Mouse (Mus musculus) retina, embryonic 14.5 days (tissue): Measurements from ENCODE around the gene Dhcr7.
A peak's percentile ranks its signal among the peaks of the same experiment; 100 is the strongest.

Source experiments
- DNase-seq: peaks from one replicate; pipeline ENCODE4 v3.0.0-alpha.2; 2015; ENCODE audit warnings: low spot score

The Dhcr7 gene

DNA sequence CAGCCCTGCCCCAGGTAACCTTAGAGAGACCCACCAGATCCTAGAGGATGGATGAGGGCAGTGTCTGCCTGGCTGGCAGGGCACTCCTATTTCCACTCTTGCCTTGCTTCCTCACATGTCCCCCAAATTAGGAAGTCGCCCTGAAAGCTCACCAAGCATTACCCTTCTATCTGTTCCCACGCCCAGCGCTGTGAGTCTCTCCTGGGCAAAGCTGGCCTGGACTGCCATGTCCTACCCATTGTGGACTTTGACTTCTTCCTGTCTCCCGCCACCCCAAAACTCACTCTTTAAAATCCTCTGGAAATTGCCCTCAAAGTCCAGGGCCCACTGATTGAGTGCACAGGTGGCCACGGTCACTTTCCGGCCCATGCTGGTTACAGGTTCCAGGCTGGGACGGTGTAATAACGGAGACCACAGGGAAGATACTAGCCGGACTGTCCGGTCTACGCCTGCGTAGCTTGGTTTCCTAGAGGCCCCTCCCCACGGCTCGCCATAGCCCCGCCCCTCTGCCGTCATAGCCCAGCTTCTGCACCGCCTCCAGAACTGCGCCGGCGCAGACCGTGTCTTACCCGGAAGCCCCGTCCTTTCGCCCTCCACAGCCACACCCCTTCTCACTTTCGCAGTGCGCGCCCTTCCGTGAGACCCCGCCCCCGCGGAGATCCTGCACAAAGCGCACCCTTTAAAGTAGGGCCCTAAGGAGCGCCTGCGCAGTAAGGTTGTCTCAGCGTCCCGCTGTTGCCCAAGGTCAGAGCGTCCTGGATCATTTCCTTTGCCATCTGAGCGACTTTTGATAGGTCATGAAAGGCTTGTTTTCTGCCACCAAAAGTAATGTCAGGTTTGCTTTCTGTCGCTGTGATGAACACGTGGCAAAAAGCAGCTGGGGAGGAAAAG is at the start of gene Dhcr7, which contains the start of gene Nadsyn1:
TSS of gene Dhcr7 (plus strand) at position 771 of the 891 bp plus-strand sequence.
TSS of gene Nadsyn1 (minus strand) at position 475 of the 891 bp plus-strand sequence.
- peak; percentile 99 for DNase-seq

DNA sequence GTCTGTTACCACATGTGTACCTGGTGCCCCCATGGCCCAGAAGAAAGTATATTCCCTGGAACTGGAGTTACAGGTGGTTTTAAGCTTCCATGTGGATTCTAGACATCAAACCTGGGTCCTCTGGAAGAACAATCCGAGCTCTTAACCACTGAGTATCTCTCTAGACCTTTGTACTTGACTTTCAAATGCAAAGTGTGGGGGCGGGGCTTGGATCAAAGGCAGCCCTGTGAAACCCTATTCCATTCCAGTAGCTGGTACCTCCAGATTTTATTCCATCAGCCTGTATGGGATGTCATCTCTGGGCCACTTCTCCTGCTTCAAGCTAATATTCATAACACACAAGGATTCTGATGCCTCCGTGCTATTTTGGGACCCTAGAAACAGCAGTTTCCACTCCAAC is 46.8 kb upstream of the Dhcr7 start:
- DNase-seq = no peak

DNA sequence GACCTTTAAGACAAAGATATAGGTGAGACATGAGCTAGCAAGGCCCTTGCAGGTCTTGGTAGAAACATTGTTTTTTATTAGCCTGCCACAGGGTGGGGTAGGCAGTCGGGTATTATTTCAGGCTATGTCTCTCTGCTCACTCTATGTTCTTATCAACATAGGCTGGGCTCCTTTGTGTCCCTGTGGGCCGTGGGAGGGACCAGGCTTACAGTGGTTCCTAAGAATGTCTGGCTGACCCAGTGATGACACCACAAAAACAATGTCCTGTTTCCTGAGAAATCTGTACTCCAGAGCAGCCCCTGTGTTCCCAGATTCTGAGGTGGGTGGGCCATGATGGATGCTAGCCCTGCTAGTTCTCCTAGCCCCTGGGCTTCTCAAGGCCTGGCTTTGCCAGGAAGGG is 45.6 kb upstream of the Dhcr7 start:
- no peak for DNase-seq

DNA sequence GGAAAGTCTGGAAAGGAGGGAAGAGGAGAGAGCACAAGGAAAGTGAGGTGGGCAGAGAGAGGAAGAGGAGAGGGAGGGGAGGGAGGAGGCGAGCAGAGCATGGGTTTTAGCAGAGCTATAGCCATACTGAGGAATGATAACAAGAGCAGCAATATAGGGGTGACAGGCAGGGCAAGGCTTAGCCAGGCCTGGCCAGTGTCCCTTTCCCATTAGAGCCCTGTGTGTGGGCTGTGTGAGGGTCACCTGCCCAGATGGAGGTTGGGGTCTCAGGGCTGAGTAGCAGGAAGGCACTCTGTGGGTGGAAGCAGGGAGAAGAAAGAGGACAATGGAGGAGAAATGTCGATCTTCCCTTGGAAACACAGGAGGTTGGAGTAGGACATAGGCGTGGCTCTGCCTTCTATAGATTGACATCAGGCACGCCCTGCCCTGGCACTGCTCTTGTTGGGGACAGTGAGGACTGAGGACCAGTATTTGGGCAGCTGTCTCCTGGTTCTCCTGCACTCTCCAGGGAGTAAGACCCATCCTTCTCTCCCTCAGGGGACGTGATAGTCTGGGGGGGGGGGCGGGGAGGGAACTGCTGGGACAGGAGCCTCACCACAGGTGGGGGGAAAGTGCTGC is 39.5 kb upstream of the Dhcr7 start:
- DNase-seq = no peak

DNA sequence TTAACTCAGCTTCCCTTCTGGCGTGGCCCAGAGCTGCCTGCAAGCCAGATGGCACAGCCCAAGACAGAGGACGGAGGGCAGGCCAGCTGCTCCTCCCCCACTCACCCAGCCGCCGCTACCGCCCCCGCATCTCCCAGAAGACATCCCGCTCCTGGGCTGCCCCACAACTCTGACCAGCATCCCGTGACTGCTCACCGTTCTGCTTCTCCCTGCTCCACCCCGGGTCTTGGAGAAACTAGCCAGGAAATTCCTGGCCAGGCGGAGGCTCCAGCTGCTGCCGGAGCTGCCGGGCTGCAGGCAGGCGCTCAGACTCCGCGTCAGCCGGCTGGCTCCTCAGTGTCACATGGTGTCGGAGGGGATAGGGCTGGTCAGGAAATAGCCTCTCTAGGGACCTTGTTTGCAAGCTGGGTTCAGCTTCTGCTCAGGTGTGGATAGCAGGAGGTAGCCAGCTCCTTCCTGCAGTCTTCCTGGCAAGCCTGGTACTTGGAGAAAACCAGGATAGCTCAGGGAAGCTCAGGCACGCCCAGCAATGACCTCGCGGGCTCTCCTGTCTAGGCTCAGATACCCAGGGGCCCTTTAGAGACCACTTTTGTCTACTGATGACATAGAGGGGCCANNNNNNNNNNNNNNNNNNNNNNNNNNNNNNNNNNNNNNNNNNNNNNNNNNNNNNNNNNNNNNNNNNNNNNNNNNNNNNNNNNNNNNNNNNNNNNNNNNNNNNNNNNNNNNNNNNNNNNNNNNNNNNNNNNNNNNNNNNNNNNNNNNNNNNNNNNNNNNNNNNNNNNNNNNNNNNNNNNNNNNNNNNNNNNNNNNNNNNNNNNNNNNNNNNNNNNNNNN is 38.7 kb upstream of the Dhcr7 start, which contains the start of gene Mrgpre:
TSS of gene Mrgpre (minus strand) at position 505 of the 834 bp plus-strand sequence.
- DNase-seq = peak; percentile 83

DNA sequence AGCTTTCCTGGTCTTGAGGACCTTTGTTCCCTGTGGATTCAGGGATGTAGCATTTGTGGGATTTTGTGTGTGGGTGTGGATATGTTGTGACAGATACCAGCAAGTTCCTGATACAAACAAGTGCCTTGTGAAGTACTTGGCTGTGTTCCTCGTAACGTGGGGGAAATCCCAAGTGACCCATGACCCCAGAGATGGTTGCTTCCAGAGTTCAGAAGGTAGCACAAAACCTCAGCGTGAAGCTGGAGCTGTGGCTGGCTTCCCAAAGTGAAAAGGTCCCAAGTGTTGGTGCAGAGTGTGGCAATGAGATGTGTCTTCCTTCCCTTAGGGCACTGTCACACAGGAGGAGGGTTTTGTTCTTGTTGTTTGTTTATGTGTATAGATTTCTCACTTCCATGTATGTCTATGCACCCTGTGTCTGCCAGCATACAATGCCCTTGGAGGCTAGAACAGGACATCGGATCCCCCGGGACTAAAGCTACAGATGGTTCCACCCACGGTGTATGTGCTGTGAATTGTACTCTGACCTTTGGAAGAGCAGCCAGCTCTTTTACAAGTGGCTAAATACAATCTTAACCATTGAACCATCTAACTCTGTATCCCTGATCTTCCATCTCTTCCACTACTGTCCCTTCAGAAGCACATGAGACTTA is 30.5 kb upstream of the Dhcr7 start:
- no peak for DNase-seq

DNA sequence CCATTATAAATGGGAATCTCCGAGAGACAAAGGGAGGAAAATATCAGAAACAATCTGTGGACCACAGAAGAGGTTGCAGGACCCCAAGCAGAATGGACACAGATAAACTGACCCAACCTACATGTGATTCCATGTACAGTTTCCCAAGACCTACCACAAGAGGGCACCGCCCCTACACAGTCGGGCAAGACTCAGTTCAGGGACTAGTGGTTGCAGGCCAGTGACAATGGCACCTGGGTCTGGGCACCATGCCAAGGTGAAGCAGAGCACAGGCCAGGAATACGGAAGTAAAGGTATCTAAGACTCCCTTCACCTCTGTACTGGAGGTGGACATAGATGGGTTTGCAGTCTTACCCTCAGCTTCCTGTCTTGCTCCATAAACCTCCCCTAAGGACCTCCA is 29.8 kb upstream of the Dhcr7 start:
- DNase-seq = peak; percentile 53

DNA sequence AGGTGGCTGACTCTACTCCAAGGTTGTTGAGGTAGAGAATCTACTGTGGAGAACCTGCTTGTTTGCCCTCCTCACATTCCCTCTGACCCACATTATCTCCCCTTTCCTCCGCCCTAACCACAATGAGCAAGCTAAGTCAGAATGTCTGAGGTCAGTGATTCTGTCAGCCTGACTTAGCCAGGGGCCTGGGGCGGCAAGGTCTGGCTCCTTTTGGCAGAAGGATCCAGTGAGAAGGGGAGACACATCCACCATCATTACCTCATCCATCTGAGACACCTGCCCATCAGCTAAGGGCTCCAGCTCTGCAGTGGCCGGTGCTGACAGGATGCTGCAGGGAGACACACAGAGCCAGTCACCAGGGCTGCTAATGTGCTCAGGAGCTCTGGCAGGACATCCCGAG is 24.2 kb upstream of the Dhcr7 start:
- DNase-seq = no peak

DNA sequence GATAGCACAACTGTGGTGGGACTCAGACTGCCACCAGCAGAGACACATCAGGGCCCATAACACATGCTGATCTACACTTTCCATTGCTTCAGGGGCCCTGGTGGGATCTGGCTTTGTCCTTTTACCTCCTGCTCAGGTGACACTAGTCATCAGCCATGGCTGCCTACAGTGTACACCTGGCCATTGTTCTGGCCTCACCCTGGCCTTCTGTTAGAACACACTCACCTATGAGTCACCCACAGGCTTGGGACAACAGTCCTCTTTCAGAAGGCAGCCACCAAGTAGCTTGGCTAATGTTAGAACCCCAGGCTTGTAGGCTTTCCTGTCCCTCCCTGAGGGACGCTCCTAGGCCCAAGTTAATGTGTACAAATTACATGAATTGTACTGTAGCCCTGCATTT is 22.2 kb upstream of the Dhcr7 start:
- no peak for DNase-seq

DNA sequence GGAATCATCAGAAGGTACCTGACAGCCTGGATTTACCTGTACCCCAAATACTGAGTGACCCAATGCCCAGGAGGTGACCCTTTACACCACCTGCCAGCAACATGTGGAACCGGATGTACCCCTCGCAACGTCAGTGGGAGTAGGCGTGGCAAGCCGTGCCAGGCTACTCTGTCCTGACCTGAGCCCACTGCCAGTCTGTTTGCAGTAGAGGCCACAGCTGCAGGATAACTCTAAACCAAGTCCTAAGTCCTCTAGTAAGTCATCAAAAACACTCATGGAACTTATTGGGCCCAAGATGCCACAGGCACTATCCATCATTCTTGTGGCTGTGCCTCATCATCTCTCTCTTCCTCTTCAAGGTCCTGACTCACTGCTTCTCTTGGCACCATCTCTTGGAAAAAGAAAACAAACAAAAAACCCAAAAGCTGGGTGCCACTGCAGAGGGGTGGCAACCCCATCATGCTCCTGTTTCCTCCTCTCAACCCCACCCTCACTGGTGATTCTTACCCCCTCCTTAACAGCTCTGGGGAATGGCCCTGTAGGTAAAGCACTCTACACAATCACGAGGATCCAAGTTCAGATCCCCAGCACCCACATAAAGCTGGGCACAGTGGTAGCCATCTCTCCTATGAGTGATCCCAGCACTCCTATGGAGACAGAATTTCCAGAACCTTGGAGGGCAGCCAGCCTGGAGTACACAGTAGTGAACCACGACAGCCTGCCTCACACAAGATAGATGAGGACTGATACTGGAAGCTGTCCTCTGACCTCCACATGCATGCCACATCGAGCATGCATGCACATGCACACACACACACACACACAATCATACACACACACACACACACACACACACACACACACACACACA is 21.5 kb upstream of the Dhcr7 start:
- no peak for DNase-seq

DNA sequence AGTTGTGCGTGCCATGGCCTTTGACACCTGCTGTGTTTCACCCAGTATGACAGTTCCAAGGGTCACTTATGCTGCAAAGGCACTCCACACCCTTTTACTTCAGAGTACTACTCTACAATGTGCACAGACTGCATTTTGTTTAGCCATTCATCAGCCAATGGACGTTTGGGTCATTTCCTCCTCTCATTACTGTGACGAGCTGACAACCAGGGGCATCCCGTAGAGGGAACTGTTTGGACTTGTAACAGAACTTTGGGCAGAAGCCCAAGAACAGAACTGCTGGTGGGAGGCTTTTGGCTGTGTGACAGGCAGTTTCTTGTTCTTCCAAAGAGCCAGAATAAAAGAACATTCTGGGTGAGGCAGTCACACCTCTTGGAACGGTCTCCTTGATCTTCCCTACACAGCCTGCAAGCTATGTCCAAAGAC is 17.7 kb upstream of the Dhcr7 start:
- no peak for DNase-seq

DNA sequence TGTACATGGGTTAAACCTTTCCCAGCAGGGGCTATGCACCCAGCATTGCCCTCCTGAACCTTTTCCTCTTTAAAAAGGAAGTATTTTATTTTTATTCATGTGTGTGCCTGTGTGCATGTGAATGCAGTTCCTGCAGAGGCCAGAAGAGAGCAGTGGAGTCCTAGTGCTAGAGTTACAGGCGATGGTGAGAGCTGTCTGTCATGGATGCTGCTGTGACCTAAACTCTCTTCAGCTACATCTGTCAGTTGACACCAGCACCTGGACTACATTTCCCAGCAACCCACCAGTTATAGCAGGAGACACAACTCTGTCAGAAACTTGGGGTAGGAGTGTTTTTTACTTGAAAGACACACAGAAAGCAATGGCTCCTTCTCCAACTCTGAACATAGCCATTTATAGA is 14.0 kb upstream of the Dhcr7 start:
- peak; percentile 31 for DNase-seq

DNA sequence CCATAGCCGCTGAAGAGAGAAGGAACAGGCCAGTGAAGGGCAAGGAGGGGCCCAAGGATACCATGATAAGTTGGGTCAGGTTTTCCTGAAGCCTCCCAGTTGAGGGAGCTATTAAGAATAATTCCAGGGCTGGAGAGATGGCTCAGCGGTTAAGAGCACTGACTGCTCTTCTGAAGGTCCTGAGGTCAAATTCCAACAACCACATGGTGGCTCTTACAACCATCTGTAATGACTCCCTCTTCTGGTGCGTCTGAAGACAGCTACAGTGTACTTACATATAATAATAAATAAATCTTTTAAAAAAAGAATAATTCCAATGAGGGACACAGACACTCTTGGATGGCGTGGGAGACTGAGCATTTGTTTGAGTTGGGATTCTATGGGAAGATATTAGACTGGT is 3.7 kb upstream of the Dhcr7 start:
- no peak for DNase-seq

DNA sequence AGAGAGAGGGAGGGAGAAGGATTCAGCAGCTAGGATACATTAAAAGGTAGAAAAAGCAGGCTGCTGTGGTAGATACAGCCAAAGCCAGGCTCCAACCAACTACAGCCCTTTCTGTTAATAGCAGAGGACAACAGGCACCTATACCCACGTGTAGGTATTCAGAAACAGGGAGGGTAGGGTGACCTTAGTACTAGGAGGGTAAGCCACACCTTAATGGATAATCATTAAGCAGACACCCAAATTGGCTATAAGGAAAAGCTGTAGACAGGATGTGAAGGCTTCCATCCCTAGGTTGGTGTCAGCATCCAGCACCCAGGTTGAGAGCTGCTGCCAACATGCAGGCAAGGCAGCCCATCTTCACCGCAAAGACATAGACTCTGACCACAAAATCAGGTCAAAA is 1.7 kb upstream of the Dhcr7 start:
- no peak for DNase-seq

DNA sequence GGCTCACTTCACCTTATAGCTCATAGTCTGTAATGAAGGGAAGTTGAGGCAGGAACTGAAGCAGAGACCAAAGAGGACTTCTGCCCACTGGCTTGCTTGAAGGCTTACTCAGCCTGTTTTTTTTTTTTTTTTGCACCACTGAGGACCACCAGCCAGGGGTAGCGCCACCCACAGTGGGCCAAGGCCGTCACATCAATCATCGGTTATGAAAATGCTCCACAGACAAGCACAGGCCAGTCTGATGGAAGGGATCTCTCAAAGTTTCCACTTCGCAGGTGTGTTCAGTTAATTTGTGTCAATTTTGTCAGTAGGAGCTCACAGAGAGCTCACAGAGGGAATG is 291 bp downstream of the Dhcr7 start:
- no peak for DNase-seq

DNA sequence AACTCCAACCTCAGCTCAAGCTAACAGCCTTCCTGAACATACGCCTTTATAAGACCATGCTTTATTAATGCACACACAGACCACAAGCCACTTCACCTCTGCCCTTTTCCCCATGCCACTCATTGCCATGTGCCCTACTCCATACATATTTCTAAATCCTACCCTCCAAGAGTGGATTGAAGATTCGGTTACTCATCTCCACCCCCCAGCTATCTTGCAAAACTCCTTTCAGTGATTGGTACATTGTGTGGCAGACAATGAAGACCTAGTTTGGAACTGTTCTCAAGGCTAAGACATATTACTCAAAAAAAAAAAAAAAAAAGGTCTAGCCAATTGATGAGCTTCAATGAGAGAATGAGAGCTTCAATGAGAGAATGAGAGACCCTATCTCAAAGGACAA is 4.0 kb downstream of the Dhcr7 start:
- no peak for DNase-seq

DNA sequence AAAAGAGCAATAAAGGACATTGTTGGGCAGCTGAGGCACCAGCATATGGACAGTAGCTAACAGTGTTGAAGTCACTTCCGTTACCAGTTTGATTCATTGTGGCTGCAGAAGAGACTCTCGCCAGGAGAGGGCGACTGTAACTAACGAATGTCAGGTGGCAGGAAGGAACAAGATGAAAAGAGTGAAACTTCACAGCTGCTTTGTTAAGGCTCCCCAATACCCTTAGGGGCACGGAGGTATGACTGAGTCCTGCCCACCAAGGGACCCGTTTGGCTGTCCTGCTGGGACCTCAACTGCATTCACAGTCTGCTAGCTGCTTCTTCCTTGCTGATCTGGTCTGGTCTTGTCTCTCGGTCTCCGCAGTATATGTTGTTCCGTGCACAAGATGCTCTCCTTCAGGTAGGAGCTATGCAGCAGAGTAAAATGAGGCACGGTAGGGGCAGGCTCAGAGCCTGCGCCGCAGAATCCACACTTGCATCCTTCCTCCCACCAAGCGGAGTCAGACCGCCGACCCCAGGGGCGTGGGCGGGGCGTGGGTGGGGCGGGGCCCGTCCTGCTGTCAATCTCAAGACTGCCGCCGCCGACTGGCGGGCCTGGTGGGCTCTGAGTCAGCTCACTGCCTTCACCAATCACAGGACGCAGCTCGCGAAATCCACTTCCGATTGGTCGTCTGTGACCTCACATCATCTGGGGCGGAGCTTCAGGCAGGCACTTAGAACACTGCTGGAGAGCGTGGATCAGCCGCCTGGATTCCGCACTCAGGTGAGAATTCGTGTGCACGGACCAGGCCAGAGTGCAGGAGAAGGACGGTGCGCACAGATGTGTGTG is 6.8 kb downstream of the Dhcr7 start:
- DNase-seq = peak; percentile 98

DNA sequence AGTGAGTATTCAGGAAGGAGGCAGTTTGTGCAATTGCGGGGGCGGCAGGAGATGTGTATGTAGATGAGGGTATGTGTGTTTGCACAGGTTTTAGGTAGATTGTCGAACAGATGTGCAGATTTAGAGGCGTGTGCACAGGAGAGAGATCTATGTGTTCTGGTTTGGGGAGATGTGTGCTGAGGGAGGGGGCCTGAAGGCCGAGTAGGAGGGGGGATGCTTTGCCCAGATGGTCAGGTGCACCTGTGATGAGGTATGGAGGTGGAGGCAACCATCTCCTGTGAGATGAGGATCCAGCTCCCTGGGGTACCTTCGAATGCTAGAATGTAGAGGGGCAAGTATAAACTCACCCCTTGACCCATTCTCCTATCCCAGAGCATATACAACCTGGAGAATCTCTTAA is 7.5 kb downstream of the Dhcr7 start:
- DNase-seq = no peak

DNA sequence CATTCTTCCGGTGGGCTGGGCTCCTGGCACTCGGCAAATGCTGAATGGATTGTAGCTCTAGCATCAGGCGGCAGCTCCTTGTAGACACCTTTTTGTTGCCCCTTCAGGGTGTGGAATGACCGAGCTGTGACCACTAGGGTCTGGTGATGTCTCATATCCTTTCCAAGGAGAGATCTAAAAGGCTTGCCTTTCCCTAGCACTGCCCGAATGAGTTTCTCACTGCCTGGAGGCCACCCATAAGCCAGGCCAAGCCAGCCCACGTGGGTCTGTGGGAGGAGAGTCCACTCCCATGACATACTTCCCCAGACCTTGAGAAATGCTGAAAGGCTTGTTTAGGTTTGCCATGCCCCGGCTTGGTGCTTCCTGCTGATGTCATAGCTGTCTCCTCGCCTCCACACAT is 9.3 kb downstream of the Dhcr7 start:
- no peak for DNase-seq

DNA sequence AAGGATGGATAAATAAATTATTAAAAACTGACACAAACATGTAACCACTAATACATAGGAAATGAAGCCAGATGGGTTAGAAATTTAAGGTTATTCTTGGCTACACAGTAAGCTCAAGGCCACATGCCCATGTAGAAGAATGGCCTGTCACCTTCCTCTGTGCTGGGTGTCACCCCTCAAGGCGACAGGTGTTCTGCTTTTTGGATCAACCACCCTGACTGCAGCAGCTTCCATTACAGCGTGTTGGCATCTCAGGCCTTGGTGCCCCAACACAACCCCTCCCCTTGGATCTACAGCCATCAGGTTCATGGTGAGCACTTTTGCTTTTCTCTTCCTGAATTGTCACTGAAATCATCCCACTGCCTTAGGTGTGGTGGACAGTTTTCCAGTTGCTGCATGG is 9.7 kb downstream of the Dhcr7 start:
- DNase-seq = no peak
